Mouse (Mus musculus) olfactory bulb, adult 2 months (tissue): Measurements from ENCODE around the gene Cphx3. TPM values are rescaled to one million over a fixed set of nuclear protein-coding genes. Genes with fewer than 3 reads are reported as not detected.
"Not testable (repeated sequence)": the region's sequence is repeated elsewhere in the genome, so short reads cannot be mapped to it uniquely, and the experiment has no call there.

Experiments used
- H3K27ac ChIP-seq: fragments of 200-500 bp; 2 replicates; pipeline ENCODE4 v1.5.1; 2012; ENCODE audit warnings: low read depth, low read length; ENCODE audit not compliant: insufficient read depth
- H3K4me1 ChIP-seq: fragments of 200-500 bp; 2 replicates; pipeline ENCODE4 v1.6.1; 2012; ENCODE audit warnings: low read length; ENCODE audit not compliant: control insufficient read depth, insufficient read depth
- H3K4me3 ChIP-seq: fragments of 200-500 bp; 2 replicates; pipeline ENCODE4 v1.5.1; 2012; ENCODE audit warnings: mild to moderate bottlenecking, low read depth, low read length, moderate library complexity; ENCODE audit not compliant: insufficient read depth
- WGBS: fragments of 180-500 bp; shearing (Covaris S2); methylation state at CpG from one replicate; pipeline ENCODE4 v1.1.7; 2018; 5-methylcytosine and 5-hydroxymethylcytosine counted together
- polyA plus RNA-seq: library from polyadenylated mRNA; stranded (reverse); fragments of >200 nt; gene quantifications from 2 replicates; pipeline ENCODE4 v1.2.4, GENCODE M21; 2012; ENCODE audit warnings: low replicate concordance; ENCODE audit not compliant: missing spikeins, insufficient read depth, insufficient read length

Cphx3 gene
- polyA plus RNA-seq, 1 experiment, result not detected

DNA sequence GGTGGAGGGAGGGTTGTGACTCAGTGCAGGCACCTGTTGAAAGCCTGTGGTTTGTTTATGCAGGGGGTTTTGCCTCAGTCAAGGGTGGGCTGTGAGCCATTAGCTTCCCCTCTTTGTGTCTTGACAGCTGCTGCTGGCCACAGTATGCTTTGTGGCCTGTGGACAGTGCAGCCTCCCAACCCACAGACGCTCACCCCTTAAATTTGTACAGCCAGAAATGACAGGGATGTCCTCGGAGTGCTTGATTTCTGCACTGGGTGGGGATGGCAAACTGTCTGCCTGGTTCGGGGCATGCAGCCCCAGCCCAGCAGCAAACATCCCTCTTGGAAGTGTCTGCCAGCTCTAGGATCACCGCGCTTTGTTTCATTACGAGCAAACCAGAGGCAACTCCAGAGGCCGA, 36.1 kb downstream of the Cphx3 start, which contains the start of gene Duxbl2:
Gene Duxbl2, plus strand, starts transcription at position 200 of the 400 bp plus-strand sequence.
- WGBS, result no CpG with 5 or more reads among the region's 7 CpGs
- H3K4me1 ChIP-seq, H3K4me3 ChIP-seq, H3K27ac ChIP-seq: not testable (repeated sequence)

DNA sequence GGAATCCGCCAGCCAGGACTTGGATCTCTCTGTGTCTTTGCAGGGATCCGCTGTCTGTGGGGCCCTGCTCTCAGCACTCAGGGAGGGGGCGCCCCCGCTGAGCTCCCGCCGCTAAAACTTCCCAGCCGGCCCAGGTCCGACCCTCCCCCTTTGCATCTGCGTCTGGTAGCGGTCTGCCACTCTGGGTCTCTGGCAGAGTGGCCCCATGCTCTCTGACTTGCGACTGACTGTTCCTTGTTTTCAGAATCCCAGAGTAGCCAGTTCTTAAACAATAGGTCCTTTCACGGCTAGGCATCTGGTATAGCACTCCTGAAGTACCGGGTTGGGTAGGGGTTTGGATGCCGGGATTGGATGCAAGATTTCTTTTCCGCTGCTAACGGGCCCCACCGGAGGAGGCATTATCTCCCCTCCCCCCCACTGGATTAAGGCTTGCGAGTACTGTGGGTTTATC, 36.5 kb downstream of the Cphx3 start:
- WGBS, result no CpG with 5 or more reads among the region's 18 CpGs
- H3K4me3 ChIP-seq, H3K4me1 ChIP-seq, H3K27ac ChIP-seq: not testable (repeated sequence)

DNA sequence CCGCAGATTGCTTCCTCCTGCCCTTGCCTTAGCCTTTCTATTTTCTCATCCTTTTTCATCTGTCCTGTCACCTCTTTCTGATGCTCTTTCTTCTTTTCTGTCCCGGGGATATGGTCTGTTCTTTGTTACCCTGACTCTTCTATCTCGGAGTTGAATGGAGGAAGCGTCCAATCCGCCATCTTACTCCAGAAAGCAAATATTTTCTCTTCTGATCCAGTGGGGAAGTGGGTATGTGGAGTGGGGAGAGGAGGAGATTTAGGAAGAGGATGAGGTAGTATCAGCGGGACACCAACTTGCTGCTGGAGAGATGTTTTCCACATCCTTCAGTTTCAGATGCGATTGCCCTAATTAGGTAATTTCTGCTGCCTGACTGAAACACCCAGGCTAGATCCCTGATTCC, 37.0 kb downstream of the Cphx3 start:
- not testable (repeated sequence) for H3K4me1 ChIP-seq, H3K4me3 ChIP-seq, H3K27ac ChIP-seq
- WGBS, result no CpG with 5 or more reads among the region's 7 CpGs

DNA sequence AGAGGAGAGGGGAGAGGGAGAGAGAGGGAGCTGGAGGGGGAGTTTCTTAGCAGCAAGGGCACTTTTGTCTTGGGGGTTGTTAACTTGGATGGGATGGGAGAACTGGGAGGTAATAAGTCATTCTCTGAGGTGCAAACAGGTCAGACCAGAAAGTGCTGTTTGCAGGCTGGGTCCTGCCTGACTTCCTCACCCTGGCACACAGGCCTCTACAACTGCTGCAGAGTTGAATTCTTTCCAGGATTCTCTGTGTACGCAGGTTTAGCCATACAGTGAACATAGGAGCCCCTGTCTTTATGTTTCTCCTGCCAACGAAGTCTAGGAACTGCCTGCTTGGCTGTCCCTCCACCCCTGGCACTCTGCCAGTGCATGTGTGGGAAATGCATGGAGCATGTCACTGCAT, 65.0 kb downstream of the Cphx3 start:
- not testable (repeated sequence) for H3K4me3 ChIP-seq
- WGBS, result no CpG with 5 or more reads among the region's 2 CpGs

DNA sequence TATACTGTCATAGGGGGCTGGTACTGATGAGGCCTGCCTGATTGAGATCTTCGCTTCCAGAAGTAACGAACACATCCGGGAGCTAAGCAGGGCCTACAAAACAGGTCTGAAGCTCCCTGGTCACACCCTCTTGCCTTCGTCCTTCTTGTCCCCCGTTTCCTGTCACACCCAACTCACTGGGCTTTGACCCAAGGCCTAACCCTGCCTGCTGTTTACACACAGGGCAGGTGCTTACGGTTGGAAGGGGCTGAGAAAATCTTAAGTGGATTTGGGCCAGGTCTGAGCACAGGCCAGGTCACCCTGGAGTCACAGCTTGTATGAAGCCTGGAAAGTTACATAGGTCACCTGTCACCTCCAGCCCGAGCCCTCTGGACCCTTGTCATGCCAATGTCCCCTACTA, 73.9 kb downstream of the Cphx3 start:
- no CpG with 5 or more reads among the region's 7 CpGs for WGBS
- H3K4me3 ChIP-seq, H3K27ac ChIP-seq, H3K4me1 ChIP-seq: not testable (repeated sequence)

More for the DNA sequence above, 65.0 kb downstream of the Cphx3 start:
- not testable (repeated sequence) for H3K27ac ChIP-seq, H3K4me1 ChIP-seq

DNA sequence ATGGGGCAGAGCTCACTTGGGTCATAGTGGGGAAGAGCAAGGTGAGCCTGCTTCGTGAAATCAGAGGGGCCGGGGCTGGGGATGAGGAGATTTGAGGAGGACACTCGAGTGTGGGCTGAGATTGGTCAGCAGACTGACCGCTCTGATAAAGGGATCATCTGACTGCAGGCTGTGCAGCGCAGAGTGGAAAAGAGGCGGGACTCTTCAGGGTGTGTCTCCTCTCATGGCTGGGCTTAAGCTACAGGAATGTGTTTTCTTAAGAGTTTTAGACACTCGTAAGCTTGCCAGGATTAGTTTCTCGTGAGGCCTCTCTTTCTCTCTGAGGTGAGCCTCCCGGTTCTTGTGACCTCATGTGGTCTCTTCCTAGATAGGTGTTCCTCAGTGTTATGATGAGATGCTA, 79.1 kb downstream of the Cphx3 start:
- not testable (repeated sequence) for H3K4me3 ChIP-seq, H3K4me1 ChIP-seq, H3K27ac ChIP-seq
- no CpG with 5 or more reads among the region's 9 CpGs for WGBS

DNA sequence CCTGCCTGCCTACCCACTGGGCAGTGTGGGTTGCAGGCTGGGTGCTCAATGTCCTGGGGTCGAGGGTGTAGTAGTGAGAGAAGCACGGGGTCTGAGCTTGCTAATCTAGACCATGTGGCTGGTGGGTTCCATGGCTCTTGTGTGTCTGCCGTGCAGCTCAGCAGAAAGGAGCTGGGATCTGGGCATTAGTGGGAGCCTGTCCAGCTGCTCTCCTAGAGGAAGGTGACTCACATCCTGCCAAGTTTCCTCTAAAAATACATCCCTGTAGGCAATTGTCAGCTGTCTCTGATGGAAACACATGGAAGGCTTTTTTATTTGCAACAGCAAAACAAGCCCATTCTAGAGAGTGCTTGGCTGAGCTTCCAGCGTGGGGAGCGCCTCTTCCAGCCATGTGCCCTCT, 80.3 kb downstream of the Cphx3 start:
- not testable (repeated sequence) for H3K4me3 ChIP-seq, H3K4me1 ChIP-seq, H3K27ac ChIP-seq
- WGBS, result no CpG with 5 or more reads among the region's 5 CpGs

DNA sequence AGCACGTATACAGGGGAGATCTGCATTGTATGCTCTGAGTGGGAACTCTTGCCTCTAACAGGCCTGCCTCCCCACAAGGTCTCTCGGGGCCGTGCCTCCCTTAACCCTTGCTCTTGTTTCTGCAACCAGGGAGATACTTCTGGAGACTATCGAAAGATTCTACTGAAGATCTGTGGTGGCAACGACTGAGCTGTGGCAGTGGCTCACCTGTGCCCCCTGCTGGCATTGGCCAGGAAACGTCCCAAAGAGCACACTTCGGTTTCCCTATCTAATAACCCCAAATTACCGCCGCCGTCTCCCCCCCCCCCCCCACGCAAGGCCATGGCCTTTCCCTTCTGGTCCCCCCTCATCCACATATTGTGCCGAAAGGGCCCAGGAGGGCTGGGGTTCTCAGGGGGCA, 83.2 kb downstream of the Cphx3 start:
- WGBS, result no CpG with 5 or more reads among the region's 12 CpGs
- H3K4me1 ChIP-seq, result not testable (repeated sequence)

DNA sequence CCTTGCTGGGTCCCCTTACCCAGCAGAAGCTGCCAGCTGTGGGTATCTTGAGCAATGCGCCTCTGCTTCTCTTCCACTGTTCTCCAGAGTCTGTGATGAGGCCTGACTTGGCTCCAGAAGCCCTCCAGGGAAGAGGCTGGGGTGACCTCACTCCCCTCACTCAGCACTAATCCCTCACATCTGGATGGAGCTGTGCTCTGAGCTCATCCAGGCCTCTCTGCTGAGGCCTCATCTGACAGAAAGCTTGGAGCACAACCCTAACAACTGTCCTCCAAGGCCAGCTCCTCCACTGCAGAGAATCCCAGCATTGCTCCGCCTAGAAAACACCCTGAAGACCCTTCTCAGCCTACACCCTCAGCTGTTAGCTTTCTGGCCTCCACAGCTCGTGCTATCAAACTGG, 91.9 kb downstream of the Cphx3 start:
- not testable (repeated sequence) for H3K4me1 ChIP-seq, H3K27ac ChIP-seq, H3K4me3 ChIP-seq
- no CpG with 5 or more reads among the region's 3 CpGs for whole genome bisulfite sequencing

More for the DNA sequence above, 83.2 kb downstream of the Cphx3 start:
- H3K4me3 ChIP-seq, H3K27ac ChIP-seq: not testable (repeated sequence)

DNA sequence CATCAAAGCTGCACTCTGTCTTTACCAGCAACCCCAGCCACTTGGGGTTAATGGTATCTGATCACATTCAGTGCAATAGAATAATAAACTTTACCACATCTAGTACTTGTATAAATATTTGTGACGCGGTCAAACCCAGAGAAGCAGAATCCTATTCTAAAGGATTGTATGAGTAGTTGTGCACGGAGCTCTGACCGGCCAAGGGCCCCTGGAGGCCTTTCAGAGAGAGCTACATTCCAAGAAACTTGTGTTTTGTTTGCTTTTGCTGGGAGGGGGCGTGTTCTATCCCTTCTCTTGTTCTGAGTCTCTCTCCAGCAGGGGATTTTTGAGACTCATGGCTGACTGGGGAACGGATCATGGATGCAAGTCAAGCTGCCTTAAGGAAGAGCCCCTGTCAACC, 92.9 kb downstream of the Cphx3 start:
- no CpG with 5 or more reads among the region's 6 CpGs for WGBS
- not testable (repeated sequence) for H3K4me3 ChIP-seq, H3K4me1 ChIP-seq, H3K27ac ChIP-seq

DNA sequence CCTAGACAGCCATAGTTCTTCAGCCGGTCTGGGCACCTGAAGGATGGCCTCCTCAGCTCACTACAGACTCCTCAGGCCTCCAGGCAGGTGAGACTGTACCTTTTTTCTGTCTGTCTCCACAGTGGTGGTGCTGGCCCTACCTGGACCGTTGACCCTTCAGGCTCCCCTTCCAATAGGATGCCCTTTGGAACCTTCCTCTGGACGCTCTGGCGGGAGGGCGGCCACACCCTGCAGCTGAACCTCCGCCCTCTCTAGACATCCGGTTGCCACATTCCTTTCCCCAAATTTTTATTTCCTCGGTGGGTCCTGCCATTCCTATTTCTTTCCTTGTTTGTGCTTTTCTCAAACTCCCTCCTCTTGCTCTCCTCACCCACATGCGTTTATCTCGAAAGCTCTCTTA, 99.6 kb downstream of the Cphx3 start:
- not testable (repeated sequence) for H3K27ac ChIP-seq, H3K4me1 ChIP-seq, H3K4me3 ChIP-seq
- no CpG with 5 or more reads among the region's 10 CpGs for WGBS

DNA sequence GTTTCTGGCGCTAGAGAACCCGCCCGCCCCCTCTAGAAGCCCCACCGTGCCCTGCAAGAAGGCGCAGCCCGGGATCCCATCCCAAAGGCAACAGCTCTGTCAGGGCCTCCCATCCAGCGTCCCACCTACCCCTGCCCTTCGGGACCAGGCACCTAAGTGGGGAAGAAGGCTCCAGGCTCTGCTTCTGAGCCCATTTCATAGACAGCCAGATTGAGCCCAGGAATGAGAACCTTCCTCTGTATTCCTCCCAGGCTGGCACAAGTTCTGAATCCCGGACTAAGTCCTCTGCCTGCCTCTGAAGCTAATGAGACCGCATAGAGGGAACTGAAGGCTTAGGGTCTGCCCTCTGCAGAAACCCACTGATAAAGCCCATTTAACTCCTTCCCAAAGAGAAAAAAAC, 100.3 kb downstream of the Cphx3 start, which contains the start of gene Plac9b:
Gene Plac9b, minus strand, starts transcription at position 101 of the 400 bp plus-strand sequence.
- H3K4me1 ChIP-seq, H3K27ac ChIP-seq, H3K4me3 ChIP-seq: not testable (repeated sequence)
- WGBS, result no CpG with 5 or more reads among the region's 10 CpGs

DNA sequence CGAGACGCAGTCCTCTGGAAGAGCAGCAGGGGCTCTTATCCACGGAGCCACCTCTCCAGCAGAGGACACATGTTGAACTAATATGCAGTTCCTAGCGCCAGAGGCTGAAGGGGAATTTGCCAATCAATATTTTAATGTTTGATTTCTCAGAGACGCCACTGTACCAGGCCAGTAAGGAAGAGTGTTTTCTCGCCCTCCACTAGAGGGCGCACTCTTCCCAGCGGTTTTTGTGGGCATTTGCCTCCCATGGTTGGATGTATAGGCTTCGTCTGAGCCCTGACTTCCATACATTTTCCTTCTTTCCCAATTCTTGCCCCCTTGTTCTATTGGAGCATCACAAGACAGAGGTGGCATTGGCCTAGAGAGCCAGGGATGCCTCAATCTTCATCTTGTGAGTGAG, 104.5 kb downstream of the Cphx3 start:
- WGBS, result no CpG with 5 or more reads among the region's 9 CpGs
- not testable (repeated sequence) for H3K27ac ChIP-seq, H3K4me3 ChIP-seq, H3K4me1 ChIP-seq

DNA sequence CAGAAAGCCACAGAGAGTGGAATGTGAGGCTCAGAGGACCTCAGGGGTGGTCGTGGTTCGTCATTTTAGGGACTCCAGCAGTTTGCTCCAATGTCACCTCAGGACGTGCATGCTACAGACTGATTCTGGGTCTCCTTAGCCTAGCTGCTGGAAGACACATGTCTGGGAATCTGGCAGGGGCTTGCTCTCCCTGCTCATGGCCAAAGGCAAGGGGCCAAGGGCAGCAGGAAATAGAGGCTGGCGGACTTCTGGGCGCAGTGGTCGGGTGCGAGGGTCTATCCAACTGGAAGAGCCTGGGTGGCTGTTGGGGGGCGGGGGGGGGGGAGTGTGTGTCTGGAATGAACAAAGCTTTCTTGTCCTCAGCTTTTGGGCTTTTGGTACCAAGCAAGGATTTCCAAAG, 106.3 kb downstream of the Cphx3 start:
- not testable (repeated sequence) for H3K4me1 ChIP-seq, H3K4me3 ChIP-seq, H3K27ac ChIP-seq
- no CpG with 5 or more reads among the region's 8 CpGs for WGBS

DNA sequence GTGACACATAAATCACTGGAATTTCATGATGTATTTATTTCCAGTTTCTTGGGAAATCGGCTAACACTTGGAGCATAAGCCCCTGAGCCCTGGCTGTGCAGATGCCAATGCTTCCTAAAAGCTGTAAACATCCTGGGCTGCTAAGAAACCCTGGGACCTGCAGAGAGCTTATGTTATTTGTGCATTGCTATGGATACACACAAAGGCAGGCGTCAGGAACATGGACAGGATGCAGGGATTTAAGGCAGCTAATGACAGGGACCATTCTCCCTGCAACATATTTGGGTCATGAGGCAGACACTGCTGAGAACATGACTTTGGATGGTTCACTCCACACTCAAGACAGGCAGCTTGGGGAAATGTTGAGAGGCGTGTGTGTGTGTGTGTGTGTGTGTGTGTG, 115.8 kb downstream of the Cphx3 start:
- no CpG with 5 or more reads among the region's 3 CpGs for WGBS
- not testable (repeated sequence) for H3K4me3 ChIP-seq, H3K27ac ChIP-seq, H3K4me1 ChIP-seq
